Mouse (Mus musculus) frontal cortex, postnatal 36 days (tissue): ENCODE data around the gene Tex50.

ENCODE experiments used
- DNase-seq, 2 experiments: peaks; one replicate each; pipeline ENCODE4 v3.0.0; 2022; ENCODE audit warnings: low spot score in 2 of 2

The Tex50 gene

DNA sequence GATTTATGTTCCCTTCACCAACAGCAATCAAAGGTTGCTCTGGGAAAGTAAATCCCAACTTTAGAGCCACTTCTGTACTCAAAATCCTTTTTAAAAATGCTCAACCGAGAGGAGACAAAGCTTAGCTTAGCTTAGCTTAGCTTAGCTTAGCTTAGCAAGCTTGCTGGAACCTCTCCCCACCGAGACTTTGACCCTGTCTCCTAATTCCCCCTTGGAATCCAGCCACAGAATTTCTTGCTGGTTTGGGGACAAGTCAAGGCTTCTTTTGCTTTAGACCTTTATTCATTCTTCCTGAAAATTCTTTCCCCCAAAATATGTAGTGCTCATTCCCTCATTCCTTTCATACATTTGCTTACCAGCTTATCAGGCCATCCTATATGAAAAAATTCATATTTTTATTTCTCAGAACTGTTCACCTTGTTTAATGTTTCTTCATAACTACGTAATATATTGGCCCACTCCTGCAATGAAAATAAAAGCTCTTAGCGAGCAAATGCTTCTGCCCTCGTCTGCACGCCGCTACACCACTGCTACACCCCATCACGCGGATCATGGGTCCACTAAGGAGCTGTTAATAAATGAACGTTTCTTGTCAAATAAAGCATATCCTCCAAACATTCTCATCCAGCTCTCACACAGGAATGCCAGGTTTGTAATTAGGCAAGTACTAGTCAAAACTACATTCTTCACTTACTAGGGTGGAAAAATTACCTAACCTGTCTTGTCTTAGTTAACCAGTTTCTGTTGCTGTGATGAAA lies 36.3 kb downstream of the Tex50 start:
- no peak for DNase-seq

DNA sequence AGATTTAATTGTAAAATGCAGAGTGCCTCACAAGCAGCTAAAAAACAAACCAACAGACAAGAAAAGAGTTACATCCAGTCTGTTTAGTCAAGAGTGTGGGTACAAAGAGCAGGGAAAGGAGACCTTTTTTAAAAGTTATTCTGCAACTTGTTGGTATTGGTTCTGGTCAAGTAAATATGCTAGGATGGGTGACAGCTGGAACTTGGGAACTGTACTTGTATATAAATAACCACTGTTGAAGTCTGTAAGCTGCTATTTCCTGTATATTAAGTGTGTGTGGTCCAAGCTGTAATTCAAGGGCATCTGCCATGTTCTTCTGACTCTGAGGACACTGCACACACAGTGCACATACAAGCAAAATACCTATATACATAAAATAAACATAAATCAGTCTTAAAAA lies 44.5 kb downstream of the Tex50 start:
- DNase-seq, result no peak

DNA sequence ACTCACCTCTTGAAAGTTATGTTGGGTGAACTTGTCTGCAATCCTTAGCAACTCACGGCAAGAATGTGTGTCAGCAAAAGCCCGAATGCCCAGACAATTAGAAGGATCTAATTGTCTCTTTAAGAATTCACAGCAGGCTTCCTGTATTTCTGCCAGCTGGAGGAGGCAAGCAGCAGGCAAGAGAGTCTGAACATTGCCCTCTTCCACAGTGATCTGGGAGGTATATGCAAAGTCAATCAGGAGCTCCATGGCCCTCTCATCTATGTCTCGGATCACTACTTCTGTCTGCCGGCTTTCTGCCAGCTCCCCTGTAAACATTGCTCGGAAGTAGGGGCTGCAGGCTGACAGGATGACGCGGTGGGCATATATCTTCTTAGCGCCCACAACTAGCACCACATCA lies 49.9 kb downstream of the Tex50 start:
- no peak for DNase-seq
